19 mouse cellular contexts compared by ENCODE assay signal in genomic region chr1:31220599-31221250, GRCm38 (mm10). TPM values are rescaled to one million over a fixed set of nuclear protein-coding genes. Genes with fewer than 3 reads are reported as not detected.
"Had no signal": no experiment of that assay in that cellular context is flagged by ENCODE, and none has a peak within 500 bp of the region (broad histone marks: within the 10 kb centered on the region; RNA-seq: fewer than 3 reads in every experiment).

No protein-coding gene starts in this region.

- ATAC-seq: intestine, embryonic 16.5 days; liver, embryonic 12.5 days had no signal

- DNase-seq: kidney, adult 18-20 months; kidney, adult 9 months; kidney, postnatal 14 days; kidney, postnatal 4 days; liver; lung, adult 18-20 months; lung, postnatal 10 days; lung, postnatal 36 days; midbrain, embryonic 14.5 days; right cerebral cortex, postnatal 14 days; spleen, adult 18-20 months; thymus, postnatal 25 days had no signal

RNA-seq across cellular contexts. Expression of gene 4931428L18Rik, which starts 1.8 kb away (rescaled TPM):
- total RNA-seq: layer of hippocampus, adult 8-10 months; layer of hippocampus, postnatal 25 days; left cerebral cortex, adult 18-20 months; left cerebral cortex, postnatal 25 days; midbrain, postnatal 0 days had no signal

RNA-seq across cellular contexts. Expression of gene Pih1d3, which starts 1.9 kb away (rescaled TPM):
- total RNA-seq: layer of hippocampus, adult 8-10 months; layer of hippocampus, postnatal 25 days; left cerebral cortex, adult 18-20 months; left cerebral cortex, postnatal 25 days; midbrain, postnatal 0 days had no signal

RNA-seq across cellular contexts. Expression of gene Lgsn, which starts 44.5 kb away (rescaled TPM):
- total RNA-seq: layer of hippocampus, adult 8-10 months; layer of hippocampus, postnatal 25 days; left cerebral cortex, adult 18-20 months; left cerebral cortex, postnatal 25 days; midbrain, postnatal 0 days had no signal
